Mouse (Mus musculus): ENCODE results near the gene Sec14l5. TPM values are rescaled to one million over a fixed set of nuclear protein-coding genes. Genes with fewer than 3 reads are reported as not detected.
"Not testable (repeated sequence)": the region's sequence is repeated elsewhere in the genome, so short reads cannot be mapped to it uniquely, and the experiment has no call there.

Sec14l5 gene
- total RNA-seq, 2 experiments from 2014 or later, result 5.8 to 6.7 TPM

GRCm38 (mm10) chr16:5212150-5212549 is 65.2 kb downstream of the Sec14l5 start:
- DNase-seq (ENCODE audit: extremely low spot score in 1 of 2, low spot score in 1 of 2), result no peak

GRCm38 (mm10) chr16:5214126-5214525 is 67.2 kb downstream of the Sec14l5 start:
- no peak for DNase-seq (ENCODE audit: extremely low spot score in 1 of 2, low spot score in 1 of 2)

- DNase-seq (ENCODE audit: extremely low spot score in 1 of 2, low spot score in 1 of 2), result no peak
Measured at GRCm38 (mm10) chr16:5216686-5217085, 69.8 kb downstream of the Sec14l5 start.

GRCm38 (mm10) chr16:5217341-5218133 is 70.6 kb downstream of the Sec14l5 start:
- no peak for DNase-seq (ENCODE audit: extremely low spot score in 1 of 2, low spot score in 1 of 2)

GRCm38 (mm10) chr16:5221403-5221802 is 74.5 kb downstream of the Sec14l5 start:
- DNase-seq (ENCODE audit: extremely low spot score in 1 of 2, low spot score in 1 of 2), result no peak

GRCm38 (mm10) chr16:5222140-5222539 is 75.2 kb downstream of the Sec14l5 start, which contains the start of gene AU021092:
Gene AU021092, minus strand, starts transcription at chr16:5222299.
- no peak for DNase-seq (ENCODE audit: extremely low spot score in 1 of 2, low spot score in 1 of 2)

GRCm38 (mm10) chr16:5226534-5226933 is 79.6 kb downstream of the Sec14l5 start:
- DNase-seq (ENCODE audit: extremely low spot score in 1 of 2, low spot score in 1 of 2), result not testable (repeated sequence)

- DNase-seq (ENCODE audit: extremely low spot score in 1 of 2, low spot score in 1 of 2), result not testable (repeated sequence)
Measured at GRCm38 (mm10) chr16:5227501-5227900, 80.6 kb downstream of the Sec14l5 start.

- not testable (repeated sequence) for DNase-seq (ENCODE audit: extremely low spot score in 1 of 2, low spot score in 1 of 2)
Measured at GRCm38 (mm10) chr16:5228103-5228502, 81.2 kb downstream of the Sec14l5 start.

GRCm38 (mm10) chr16:5232982-5233381 is 86.1 kb downstream of the Sec14l5 start:
- DNase-seq (ENCODE audit: extremely low spot score in 1 of 2, low spot score in 1 of 2), result no peak

- DNase-seq (ENCODE audit: extremely low spot score in 1 of 2, low spot score in 1 of 2), result peak; percentile 87 to 88
Measured at GRCm38 (mm10) chr16:5233418-5234313, 86.8 kb downstream of the Sec14l5 start, which contains the start of gene Alg1. Gene Alg1, plus strand, starts transcription at chr16:5233621.

Small RNA genes lying within 50 kb of the gene (microRNA-seq; reads per million reads assigned to microRNA genes)
- 0 reads per million in 2 experiments for gene Gm23689
- gene Gm26095, result 0 reads per million in 2 experiments
- 0 reads per million in 2 experiments for gene Mir6364

Other genes starting within 250 kb of the Sec14l5 start
- 10 to 100 TPM; 68.8 to 78.4 TPM for gene Nudt16l1, start 208.3 kb upstream of the Sec14l5 start, total RNA-seq (2021)
- 10 to 100 TPM; 59.7 to 74.3 TPM for gene Anks3, start 182.9 kb upstream of the Sec14l5 start, total RNA-seq (2021)
- not detected for gene Sept12, start 149.3 kb upstream of the Sec14l5 start, total RNA-seq (2021)
- not detected for gene Smim22, start 139.8 kb upstream of the Sec14l5 start, total RNA-seq (2021)
- gene Rogdi, start 133.6 kb upstream of the Sec14l5 start, total RNA-seq (2021), result 100 to 1,000 TPM; 361 to 407 TPM
- 100 to 1,000 TPM; 135 to 138 TPM for gene Glyr1, start 97.2 kb upstream of the Sec14l5 start, total RNA-seq (2021)
- 10 to 100 TPM; 41.4 to 42.1 TPM for gene Ubn1, start 97.1 kb upstream of the Sec14l5 start, total RNA-seq (2021)
- 1 to 10 TPM; 1.3 to 1.6 TPM for gene Ppl, start 14.7 kb upstream of the Sec14l5 start, total RNA-seq (2021)
- gene Nagpa, start 56.9 kb downstream of the Sec14l5 start, total RNA-seq (2021), result 10 to 100 TPM in 1 of 2 experiments, 1 to 10 TPM in 1; 9.7 to 12.9 TPM
- 1 to 10 TPM; 4.8 to 5.9 TPM for gene AU021092, start 75.2 kb downstream of the Sec14l5 start, total RNA-seq (2021)
- 10 to 100 TPM; 27.1 to 31.7 TPM for gene Alg1, start 86.5 kb downstream of the Sec14l5 start, total RNA-seq (2021)
- 1 to 10 TPM; 3.3 to 5.6 TPM for gene Eef2kmt, start 108.9 kb downstream of the Sec14l5 start, total RNA-seq (2021)